Mouse (Mus musculus): ENCODE data around the gene Tmppe. TPM values are rescaled to one million over a fixed set of nuclear protein-coding genes. Genes with fewer than 3 reads are reported as not detected.

Gene Tmppe
- polyA plus RNA-seq, 1 experiment: 5.0 TPM

- no peak for DNase-seq (ENCODE audit: low spot score)
Observed at GRCm38 (mm10) chr9:114394677-114395076, 6.2 kb upstream of the Tmppe start.

- no peak for DNase-seq (ENCODE audit: low spot score)
Observed at GRCm38 (mm10) chr9:114395258-114395657, 5.6 kb upstream of the Tmppe start.

- no peak for DNase-seq (ENCODE audit: low spot score)
Observed at GRCm38 (mm10) chr9:114399680-114400079, 1.2 kb upstream of the Tmppe start.

GRCm38 (mm10) chr9:114400588-114400948 lies 337 bp upstream of the Tmppe start:
- DNase-seq (ENCODE audit: low spot score): peak; percentile 36

GRCm38 (mm10) chr9:114401685-114402080 lies 778 bp downstream of the Tmppe start:
- DNase-seq (ENCODE audit: low spot score): no peak

GRCm38 (mm10) chr9:114407676-114408075 lies 6.8 kb downstream of the Tmppe start:
- no peak for DNase-seq (ENCODE audit: low spot score)

GRCm38 (mm10) chr9:114410313-114410862 lies 9.5 kb downstream of the Tmppe start:
- no peak for DNase-seq (ENCODE audit: low spot score)

GRCm38 (mm10) chr9:114411295-114411694 lies 10.4 kb downstream of the Tmppe start:
- no peak for DNase-seq (ENCODE audit: low spot score)

- no peak for DNase-seq (ENCODE audit: low spot score)
Observed at GRCm38 (mm10) chr9:114412406-114412805, 11.5 kb downstream of the Tmppe start.

- no peak for DNase-seq (ENCODE audit: low spot score)
Observed at GRCm38 (mm10) chr9:114413866-114414265, 13.0 kb downstream of the Tmppe start.

- DNase-seq (ENCODE audit: low spot score): no peak
Observed at GRCm38 (mm10) chr9:114415701-114416100, 14.8 kb downstream of the Tmppe start.

- no peak for DNase-seq (ENCODE audit: low spot score)
Observed at GRCm38 (mm10) chr9:114416646-114417517, 16.0 kb downstream of the Tmppe start.

GRCm38 (mm10) chr9:114418187-114418586 lies 17.3 kb downstream of the Tmppe start:
- no peak for DNase-seq (ENCODE audit: low spot score)

- no peak for DNase-seq (ENCODE audit: low spot score)
Observed at GRCm38 (mm10) chr9:114420443-114420842, 19.5 kb downstream of the Tmppe start.

GRCm38 (mm10) chr9:114421045-114421444 lies 20.1 kb downstream of the Tmppe start:
- DNase-seq (ENCODE audit: low spot score): no peak

GRCm38 (mm10) chr9:114421797-114422196 lies 20.9 kb downstream of the Tmppe start:
- DNase-seq (ENCODE audit: low spot score): no peak

GRCm38 (mm10) chr9:114425576-114425975 lies 24.7 kb downstream of the Tmppe start:
- DNase-seq (ENCODE audit: low spot score): no peak

- DNase-seq (ENCODE audit: low spot score): no peak
Observed at GRCm38 (mm10) chr9:114426201-114426600, 25.3 kb downstream of the Tmppe start.

GRCm38 (mm10) chr9:114427425-114427824 lies 26.5 kb downstream of the Tmppe start:
- DNase-seq (ENCODE audit: low spot score): no peak

GRCm38 (mm10) chr9:114428103-114428834 lies 27.4 kb downstream of the Tmppe start:
- no peak for DNase-seq (ENCODE audit: low spot score)

GRCm38 (mm10) chr9:114435668-114436067 lies 34.8 kb downstream of the Tmppe start:
- no peak for DNase-seq (ENCODE audit: low spot score)

GRCm38 (mm10) chr9:114440548-114440947 lies 39.6 kb downstream of the Tmppe start:
- DNase-seq (ENCODE audit: low spot score): no peak

- no peak for DNase-seq (ENCODE audit: low spot score)
Observed at GRCm38 (mm10) chr9:114442225-114442624, 41.3 kb downstream of the Tmppe start.
